8 mouse cellular contexts compared by ENCODE assay signal in genomic region chr17:70849399-70850232, GRCm38 (mm10). TPM values are rescaled to one million over a fixed set of nuclear protein-coding genes. Genes with fewer than 3 reads are reported as not detected.
DNase-seq lines count a peak whose midpoint lies in the region; ATAC-seq and TF ChIP-seq lines count a peak whose summit lies in the region.

No protein-coding gene starts in this region.

- peak overlapping the region; percentile 25; the same call in 1 of the 2 replicates for H3K27ac ChIP-seq in left cerebral cortex, adult 2 months
- peak overlapping the region; percentile 98 for H3K27ac ChIP-seq in embryonic facial prominence, embryonic 10.5 days (replicated peaks)
- H3K27ac ChIP-seq in heart, adult 2 months = peak overlapping the region; percentile 96
- H3K27ac ChIP-seq in liver, embryonic 14.5 days = peak overlapping the region; percentile 27; the same call in 1 of the 2 replicates

- H3K27me3 ChIP-seq in embryonic facial prominence, embryonic 10.5 days (replicated peaks; ENCODE audit: low read depth, poor library complexity, severe bottlenecking) = no peaks in the 10 kb centered on the region
- no peaks in the 10 kb centered on the region for H3K27me3 ChIP-seq in heart, adult 2 months (ENCODE audit: control insufficient read depth, insufficient read depth, low read length)
- peaks cover 37% of the 10 kb centered on the region for H3K27me3 ChIP-seq in liver, embryonic 14.5 days (ENCODE audit: control insufficient read depth, insufficient read depth, low read length)

- no peaks in the 10 kb centered on the region for H3K79me2 ChIP-seq in heart, adult 2 months (replicated peaks; ENCODE audit: control insufficient read depth, insufficient read depth, low read length)

- under 1% methylated on average over 33 of the region's 33 CpGs for WGBS in embryonic facial prominence, embryonic 10.5 days
- 1% methylated on average over 33 of the region's 33 CpGs for WGBS in heart, adult 2 months
- WGBS in liver, embryonic 14.5 days (ENCODE audit: insufficient replicate concordance) = 1% methylated on average over 33 of the region's 33 CpGs

- peaks cover 55% of the 10 kb centered on the region for H3K4me1 ChIP-seq in embryonic facial prominence, embryonic 10.5 days
- peaks cover 6% of the 10 kb centered on the region for H3K4me1 ChIP-seq in heart, adult 2 months (ENCODE audit: control insufficient read depth, insufficient read depth, low read length)
- peaks cover 0 to 7% of the 10 kb centered on the region in 2 experiments; a peak in 2 of 4 replicates for H3K4me1 ChIP-seq in liver, embryonic 14.5 days (replicated peaks; ENCODE audit: control insufficient read depth in 2 of 2, insufficient read depth in 2 of 2, low read length in 1 of 2)

- peak; percentile 90 for TF ChIP-seq POLR2A in heart, adult 2 months (IDR thresholded peaks at IDR 0.05; ENCODE audit: insufficient read depth, low read depth, low read length)

- no peaks in the 10 kb centered on the region for H3K9me3 ChIP-seq in embryonic facial prominence, embryonic 10.5 days
- no peaks in the 10 kb centered on the region for H3K9me3 ChIP-seq in liver, embryonic 14.5 days (ENCODE audit: control insufficient read depth, low read length)

- no peak; the same call in 1 of the 2 replicates for TF ChIP-seq CTCF in left cerebral cortex, adult 2 months (IDR thresholded peaks at IDR 0.05)
- TF ChIP-seq CTCF in heart, adult 2 months (IDR thresholded peaks at IDR 0.05) = peak; percentile 31; the same call in 1 of the 2 replicates
- 0 out of 2 replicates have a peak, but pooled peaks have one; percentile 20 for TF ChIP-seq CTCF in liver, embryonic 14.5 days (IDR thresholded peaks at IDR 0.05; ENCODE audit: low read depth)

- 0 out of 2 replicates have a peak, but pooled peaks have one; percentile 18 for TF ChIP-seq EP300 in heart, adult 2 months (IDR thresholded peaks at IDR 0.05; ENCODE audit: insufficient read depth, low read depth, low read length)
- TF ChIP-seq EP300 in liver, embryonic 14.5 days (IDR thresholded peaks at IDR 0.05; ENCODE audit: low read depth) = no peak

- no peak for ATAC-seq in liver, embryonic 14.5 days (ENCODE audit: insufficient read depth)

- peak overlapping the region; percentile 89 for H3K4me2 ChIP-seq in liver, embryonic 14.5 days (ENCODE audit: low read depth)

- DNase-seq in left cerebral cortex, adult 2 months (ENCODE audit: extremely low spot score in 1 of 2, low spot score in 2 of 2) = peak; percentile 38 to 44
- DNase-seq in left cerebral cortex, adult 11 months (ENCODE audit: low spot score) = no peak
- peak; percentile 93 for DNase-seq in embryonic facial prominence, embryonic 10.5 days (ENCODE audit: low spot score)
- peak; percentile 91 to 92 for DNase-seq in heart, adult 2 months
- DNase-seq in kidney, adult 18-20 months = peak; percentile 96
- DNase-seq in liver, embryonic 14.5 days (ENCODE audit: low read depth in 3 of 3, low spot score in 3 of 3) = peak in 2 of 3 experiments; percentile 52 to 56
- peak; percentile 91 for DNase-seq in naive thymus-derived CD4-positive, alpha-beta T cell, adult 2 months (ENCODE audit: low read depth)
- peak; percentile 94 for DNase-seq in testis, postnatal 10 days (ENCODE audit: low spot score)

- intact Hi-C loops in left cerebral cortex, adult 2 months (cut with DNase I) = no loop called here
- intact Hi-C loops in heart, adult 2 months (cut with DNase I) = loop anchor here (1.0 to 10.0 kb wide), 6 partner anchors 98 to 1985 kb away; partner anchors contain the start of genes Lpin2 and Ypel5

- peak overlapping the region; percentile 73 for H3K9ac ChIP-seq in heart, adult 2 months (ENCODE audit: low read depth, low read length)
- H3K9ac ChIP-seq in liver, embryonic 14.5 days (replicated peaks) = peak overlapping the region; percentile 62

- H3K36me3 ChIP-seq in embryonic facial prominence, embryonic 10.5 days (replicated peaks) = peaks cover 19% of the 10 kb centered on the region
- peaks cover 7% of the 10 kb centered on the region for H3K36me3 ChIP-seq in heart, adult 2 months (ENCODE audit: control insufficient read depth, insufficient read depth, low read length)
- H3K36me3 ChIP-seq in liver, embryonic 14.5 days (replicated peaks; ENCODE audit: control insufficient read depth, insufficient read depth, low read depth) = no peaks in the 10 kb centered on the region; the same call in 1 of the 2 replicates

- peak overlapping the region; percentile 55 for H3K4me3 ChIP-seq in left cerebral cortex, adult 2 months
- H3K4me3 ChIP-seq in embryonic facial prominence, embryonic 10.5 days = peak overlapping the region; percentile 89
- H3K4me3 ChIP-seq in heart, adult 2 months = peak overlapping the region; percentile 80
- peak overlapping the region; percentile 61 to 81 for H3K4me3 ChIP-seq in liver, embryonic 14.5 days (ENCODE audit: insufficient read depth in 1 of 2, low read depth in 2 of 2, low read length in 2 of 2)

RNA-seq across cellular contexts. Expression of gene Tgif1, which starts 3.7 kb away (rescaled TPM):
- total RNA-seq in left cerebral cortex, adult 2 months (2021) = 1 to 10 TPM; 1.5 to 1.6 TPM
- 110 and 112 TPM in 2 replicates for polyA plus RNA-seq in embryonic facial prominence, embryonic 10.5 days (2016; fragmentation: Nextera tagmentation; extraction: Ambion mirVana)
- total RNA-seq in heart, adult 2 months (2021) = 1 to 10 TPM; 3.0 to 4.0 TPM
- polyA plus RNA-seq in heart, adult 2 months (2012; rRNA removed) = 8.6 and 14.0 TPM in 2 replicates
- 6.3 and 7.0 TPM in 2 replicates for polyA plus RNA-seq in liver, embryonic 14.5 days (2012; rRNA removed)
- polyA plus RNA-seq in liver, embryonic 14.5 days (2014; fragmentation: Nextera tagmentation; extraction: Ambion mirVana) = 5.0 TPM in 2 replicates

Comparison
In these comparisons a context has a peak if more than half of its experiments do, and no peak if none do; other contexts are left out.
1. H3K27ac ChIP-seq: peak in every context shown above with its lines; median percentile 98 in embryonic facial prominence, embryonic 10.5 days; 96 in heart, adult 2 months; 27 in liver, embryonic 14.5 days; 25 in left cerebral cortex, adult 2 months.